10 mouse cellular contexts compared by ENCODE assay signal in the genomic region with DNA sequence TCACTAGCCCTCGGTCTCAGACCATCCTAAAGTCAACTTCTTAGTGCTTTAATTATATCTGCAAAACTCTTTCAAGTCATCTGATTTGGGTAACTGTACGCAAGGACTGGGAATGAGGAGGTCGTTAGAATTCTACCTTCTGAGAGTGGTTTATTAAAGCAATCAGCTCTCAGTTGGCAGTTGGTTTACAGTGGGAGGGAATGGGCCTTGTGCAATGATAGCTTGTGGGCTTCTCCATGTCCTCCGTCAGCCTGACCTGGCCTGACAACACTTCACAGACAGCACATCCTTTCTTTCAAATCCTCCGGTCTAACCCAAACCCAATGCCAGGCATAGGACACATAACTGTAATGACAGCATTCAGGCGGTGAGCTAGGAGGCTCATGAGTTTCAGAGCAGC.
"Had no signal": no experiment of that assay in that cellular context is flagged by ENCODE, and none has a peak within 500 bp of the region (broad histone marks: within the 10 kb centered on the region; RNA-seq: fewer than 3 reads in every experiment).

No protein-coding gene starts in this region.

- ATAC-seq: liver, postnatal 0 days; lung, postnatal 0 days had no signal

- DNase-seq: liver, embryonic 13.5 days; liver, postnatal 0 days; lung, adult 2 months; lung, postnatal 4 days; midbrain, embryonic 14.5 days; right cerebral cortex, postnatal 14 days; thymus, adult 2 months; thymus, postnatal 25 days; thymus, postnatal 4 days had no signal
